Mouse (Mus musculus): ENCODE data around the gene Rassf5.

DNA sequence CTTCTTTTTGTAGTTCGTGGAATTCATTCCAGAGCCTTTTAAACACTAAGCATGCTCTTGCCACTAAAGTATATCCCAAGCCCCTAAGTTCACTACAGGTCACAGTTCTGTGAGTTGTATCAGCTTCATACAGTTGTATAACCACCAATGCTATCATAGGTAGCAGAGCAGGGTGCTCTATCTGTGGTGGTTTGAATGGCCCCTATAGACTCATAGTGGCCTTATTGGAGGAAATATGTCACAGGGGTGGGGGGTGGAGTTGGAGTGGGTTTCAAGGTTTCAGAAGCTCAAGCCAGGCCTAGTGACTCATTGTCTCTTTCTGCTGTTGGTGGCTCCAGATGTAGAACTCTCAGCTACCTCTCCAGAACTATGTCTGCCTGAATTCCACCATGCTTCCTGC, 102.6 kb downstream of the Rassf5 start:
- TF ChIP-seq POLR2A (IDR thresholded peaks at IDR 0.05; ENCODE audit: insufficient read length, low read depth) (no peak), USF1 (IDR thresholded peaks at IDR 0.05; ENCODE audit: low read depth) (no peak)
